ENCODE assay signal across 9 mouse cellular contexts in the genomic region with DNA sequence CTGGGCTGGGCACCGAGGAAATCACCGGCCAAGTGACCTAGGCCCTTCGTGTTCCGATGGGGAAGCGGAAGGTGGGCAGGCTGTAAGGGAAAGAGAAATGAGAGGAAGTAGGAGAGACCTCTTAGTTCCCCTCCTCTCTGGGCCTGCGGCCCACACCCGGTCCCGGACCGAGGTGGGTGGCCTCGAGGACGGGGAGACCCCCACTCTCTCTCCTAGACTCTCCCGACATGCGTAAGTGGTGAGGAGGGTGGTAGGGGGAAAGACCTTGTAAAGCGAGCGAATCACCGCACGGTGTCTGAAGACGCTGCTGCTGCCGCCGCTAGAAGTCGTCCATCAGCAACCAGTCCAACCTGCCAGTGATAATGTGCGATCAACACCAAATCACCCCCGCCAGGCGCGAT. TPM values are rescaled to one million over a fixed set of nuclear protein-coding genes. Genes with fewer than 3 reads are reported as not detected.
DNase-seq lines count a peak whose midpoint lies in the region; ATAC-seq and TF ChIP-seq lines count a peak whose summit lies in the region.
"Had no signal": no experiment of that assay in that cellular context is flagged by ENCODE, and none has a peak within 500 bp of the region (broad histone marks: within the 10 kb centered on the region; RNA-seq: fewer than 3 reads in every experiment).

No protein-coding gene starts in this region.

- H3K4me3 ChIP-seq in heart, embryonic 12.5 days, result peak overlapping the region; percentile 50
- peak overlapping the region; percentile 29; the same call in 1 of the 2 replicates for H3K4me3 ChIP-seq in ES-Bruce4 (ENCODE audit: low read depth, low read length)
- H3K4me3 ChIP-seq in forebrain, embryonic 16.5 days (replicated peaks; ENCODE audit: low read length), result peak overlapping the region; percentile 47
- peak overlapping the region; percentile 40 for H3K4me3 ChIP-seq in liver, embryonic 15.5 days (replicated peaks)
- H3K4me3 ChIP-seq in stomach, embryonic 14.5 days (ENCODE audit: low read depth, low read length), result peak overlapping the region; percentile 27

- TF ChIP-seq CTCF in ES-Bruce4 (IDR thresholded peaks at IDR 0.05; ENCODE audit: low read depth, low read length), result no peak

- H3K36me3 ChIP-seq in heart, embryonic 12.5 days, result no peaks in the 10 kb centered on the region
- no peaks in the 10 kb centered on the region for H3K36me3 ChIP-seq in ES-Bruce4 (ENCODE audit: control insufficient read depth, insufficient read depth, low read length, poor library complexity, severe bottlenecking)
- no peaks in the 10 kb centered on the region for H3K36me3 ChIP-seq in forebrain, embryonic 16.5 days (ENCODE audit: control insufficient read depth, insufficient read depth)
- H3K36me3 ChIP-seq in liver, embryonic 15.5 days (replicated peaks), result no peaks in the 10 kb centered on the region
- H3K36me3 ChIP-seq in stomach, embryonic 14.5 days (ENCODE audit: control insufficient read depth, insufficient read depth, low read length), result no peaks in the 10 kb centered on the region
- H3K36me3 ChIP-seq: G1E had no signal

- WGBS in heart, embryonic 12.5 days, result 3% methylated on average over 25 of the region's 25 CpGs
- WGBS in forebrain, embryonic 16.5 days, result 5% methylated on average over 22 of the region's 25 CpGs
- 5% methylated on average over 25 of the region's 25 CpGs for WGBS in liver, embryonic 15.5 days (ENCODE audit: insufficient replicate concordance)
- WGBS in stomach, embryonic 14.5 days, result 4% methylated on average over 25 of the region's 25 CpGs

- peaks cover 83% of the 10 kb centered on the region for H3K27me3 ChIP-seq in heart, embryonic 12.5 days (replicated peaks)
- peaks cover 6% of the 10 kb centered on the region; the same call in 1 of the 2 replicates for H3K27me3 ChIP-seq in ES-Bruce4 (ENCODE audit: control insufficient read depth, insufficient read depth, low read length, poor library complexity, severe bottlenecking)
- H3K27me3 ChIP-seq in forebrain, embryonic 16.5 days (replicated peaks; ENCODE audit: control insufficient read depth, insufficient read depth, low read length), result peaks cover 36% of the 10 kb centered on the region
- peaks cover 100% of the 10 kb centered on the region for H3K27me3 ChIP-seq in liver, embryonic 15.5 days
- peaks cover 18% of the 10 kb centered on the region; the same call in 1 of the 2 replicates for H3K27me3 ChIP-seq in stomach, embryonic 14.5 days (ENCODE audit: control insufficient read depth, insufficient read depth, low read length)

- no peak for ATAC-seq in heart, embryonic 12.5 days (ENCODE audit: insufficient number of reproducible peaks, low FRiP score)
- ATAC-seq in forebrain, embryonic 16.5 days, result 0 out of 2 replicates have a peak, but pooled peaks have one; percentile 2
- ATAC-seq in liver, embryonic 15.5 days (ENCODE audit: insufficient read depth), result no peak
- no peak for ATAC-seq in stomach, embryonic 14.5 days (ENCODE audit: insufficient number of reproducible peaks, insufficient read depth, low FRiP score, low read depth)

- intact Hi-C loops in heart, postnatal 36 days (cut with DNase I), result loop anchor here (10.0 kb wide), 1 partner anchor 332 kb away; no protein-coding TSS in a partner anchor

- no peaks in the 10 kb centered on the region for H3K9me3 ChIP-seq in heart, embryonic 12.5 days (replicated peaks)
- no peaks in the 10 kb centered on the region for H3K9me3 ChIP-seq in ES-Bruce4 (replicated peaks; ENCODE audit: control insufficient read depth, insufficient read depth, low read length, poor library complexity, severe bottlenecking)
- no peaks in the 10 kb centered on the region for H3K9me3 ChIP-seq in forebrain, embryonic 16.5 days (ENCODE audit: control insufficient read depth, low read length)
- no peaks in the 10 kb centered on the region for H3K9me3 ChIP-seq in liver, embryonic 15.5 days (replicated peaks)
- no peaks in the 10 kb centered on the region for H3K9me3 ChIP-seq in stomach, embryonic 14.5 days (ENCODE audit: control insufficient read depth, low read depth, low read length)
- H3K9me3 ChIP-seq: G1E had no signal

- DNase-seq in heart, postnatal 36 days, result no peak
- DNase-seq in gastrocnemius, postnatal 4 days (ENCODE audit: low spot score in 2 of 2), result no peak
- no peak for DNase-seq in ovary, postnatal 10 days (ENCODE audit: low spot score)

- no peak for TF ChIP-seq EP300 in ES-Bruce4 (IDR thresholded peaks at IDR 0.05; ENCODE audit: insufficient read depth, low read depth, low read length)

- peaks cover 44% of the 10 kb centered on the region for H3K4me1 ChIP-seq in heart, embryonic 12.5 days (replicated peaks)
- H3K4me1 ChIP-seq in ES-Bruce4 (ENCODE audit: control insufficient read depth, insufficient read depth, low read length), result no peaks in the 10 kb centered on the region
- H3K4me1 ChIP-seq in forebrain, embryonic 16.5 days (replicated peaks; ENCODE audit: control insufficient read depth, insufficient read depth, low read length), result peaks cover 31% of the 10 kb centered on the region
- H3K4me1 ChIP-seq in liver, embryonic 15.5 days (replicated peaks), result no peaks in the 10 kb centered on the region
- peaks cover 19% of the 10 kb centered on the region for H3K4me1 ChIP-seq in stomach, embryonic 14.5 days (ENCODE audit: control insufficient read depth, insufficient read depth, low read length)

- TF ChIP-seq POLR2A in ES-Bruce4 (IDR thresholded peaks at IDR 0.05; ENCODE audit: insufficient read depth, low read length), result no peak

- peak overlapping the region; percentile 72 for H3K9ac ChIP-seq in heart, embryonic 12.5 days
- H3K9ac ChIP-seq in ES-Bruce4 (ENCODE audit: low read depth, poor library complexity, severe bottlenecking), result no peak overlapping the region
- H3K9ac ChIP-seq in forebrain, embryonic 16.5 days (replicated peaks; ENCODE audit: low read depth, low read length), result peak overlapping the region; percentile 68
- no peak overlapping the region for H3K9ac ChIP-seq in liver, embryonic 15.5 days
- no peak overlapping the region; the same call in 1 of the 2 replicates for H3K9ac ChIP-seq in stomach, embryonic 14.5 days (replicated peaks; ENCODE audit: low read depth, low read length)

- peak overlapping the region; percentile 86 for H3K4me2 ChIP-seq in heart, embryonic 12.5 days
- H3K4me2 ChIP-seq in forebrain, embryonic 16.5 days (ENCODE audit: low read length), result peak overlapping the region; percentile 78
- peak overlapping the region; percentile 60 for H3K4me2 ChIP-seq in liver, embryonic 15.5 days
- H3K4me2 ChIP-seq in stomach, embryonic 14.5 days (replicated peaks; ENCODE audit: low read depth, low read length), result peak overlapping the region; percentile 69

- peak overlapping the region; percentile 88 for H3K27ac ChIP-seq in heart, embryonic 12.5 days (ENCODE audit: poor library complexity, severe bottlenecking)
- no peak overlapping the region for H3K27ac ChIP-seq in ES-Bruce4 (ENCODE audit: insufficient read depth, low read length)
- no peak overlapping the region for H3K27ac ChIP-seq in forebrain, embryonic 16.5 days (ENCODE audit: low read length)
- H3K27ac ChIP-seq in liver, embryonic 15.5 days (replicated peaks), result no peak overlapping the region
- H3K27ac ChIP-seq in stomach, embryonic 14.5 days (ENCODE audit: low read length), result peak overlapping the region; percentile 74; the same call in 1 of the 2 replicates

RNA-seq across cellular contexts. Expression of a gene that starts 23.0 kb away (rescaled TPM):
- 20.3 and 23.4 TPM in 2 replicates for polyA plus RNA-seq in heart, embryonic 12.5 days (2016; fragmentation: Nextera tagmentation; extraction: Ambion mirVana)
- 10 to 100 TPM; 20.0 to 25.9 TPM for total RNA-seq in heart, postnatal 36 days (2021)
- polyA plus RNA-seq in ES-Bruce4 (2011; ENCODE audit: insufficient read depth, insufficient read length, low read depth, missing spikeins), result 14.9 and 15.8 TPM in 2 replicates
- polyA plus RNA-seq in forebrain, embryonic 16.5 days (2015; fragmentation: Nextera tagmentation; extraction: Ambion mirVana), result 17.4 and 18.1 TPM in 2 replicates
- polyA plus RNA-seq in liver, embryonic 15.5 days (2015; fragmentation: Nextera tagmentation; extraction: Ambion mirVana), result 4.3 and 4.5 TPM in 2 replicates
- polyA plus RNA-seq in stomach, embryonic 14.5 days (2014; fragmentation: Nextera tagmentation; extraction: Ambion mirVana), result 20.6 and 21.2 TPM in 2 replicates
- 10 to 100 TPM; 38.1 to 38.7 TPM for total RNA-seq in gastrocnemius, postnatal 4 days (2021)

Comparison
In these comparisons a context has a peak if more than half of its experiments do, and no peak if none do; other contexts are left out.
1. H3K27ac ChIP-seq: peak in heart, embryonic 12.5 days (single experiment) and stomach, embryonic 14.5 days (single experiment); none in ES-Bruce4 (single experiment), forebrain, embryonic 16.5 days (single experiment) and liver, embryonic 15.5 days (single experiment).
2. H3K9ac ChIP-seq: peak in heart, embryonic 12.5 days (single experiment) and forebrain, embryonic 16.5 days (single experiment); none in ES-Bruce4 (single experiment), liver, embryonic 15.5 days (single experiment) and stomach, embryonic 14.5 days (single experiment).
3. Peak in every context shown above with its lines, with median percentiles within 50 percentile points of each other: H3K4me2 ChIP-seq and H3K4me3 ChIP-seq.